Mouse (Mus musculus) adrenal gland, postnatal 36 days (tissue): Measurements from ENCODE around the gene Gmpr. TPM values are rescaled to one million over a fixed set of nuclear protein-coding genes. Genes with fewer than 3 reads are reported as not detected.
"Not testable (repeated sequence)": the region's sequence is repeated elsewhere in the genome, so short reads cannot be mapped to it uniquely, and the experiment has no call there.

ENCODE experiments used
- DNase-seq, 2 experiments: peaks; one replicate each; pipeline ENCODE4 v3.0.0; 2021; ENCODE audit warnings: mixed read lengths in 1 of 2
- long read RNA-seq, 2 experiments: library from polyadenylated mRNA; stranded (forward); transcript quantifications; one replicate each; pipeline ENCODE4 v2.0.0; 2021; ENCODE audit warnings: borderline sequencing depth in 2 of 2
- total RNA-seq, 2 experiments: library from RNA; stranded (reverse); gene quantifications; 2 replicates each; pipeline ENCODE4 v1.2.3; 2021

Gmpr gene
- 10 to 100 TPM; 16.9 to 34.3 TPM for total RNA-seq
- long read RNA-seq, experiment 1, transcript Gmpr-201 (9 exons, 1,580 nt): major isoform, 84 of 148 reads
- long read RNA-seq, experiment 1, partial matches to known transcripts: 18 of 148 reads
- long read RNA-seq, experiment 1, other reads (novel, unspliced or antisense): 46 of 148 reads
- long read RNA-seq, experiment 2, transcript Gmpr-201 (9 exons, 1,580 nt): major isoform, 25 of 33 reads
- long read RNA-seq, experiment 2, partial matches to known transcripts: 7 of 33 reads
- long read RNA-seq, experiment 2, other reads (novel, unspliced or antisense): 1 of 33 reads

- DNase-seq: peak; percentile 80 to 91
Measured at GRCm38 (mm10) chr13:45507274-45508229, at the start of gene Gmpr. Gene Gmpr (plus strand): TSS chr13:45507444.

GRCm38 (mm10) chr13:45457459-45457858 lies 49.8 kb upstream of the Gmpr start:
- DNase-seq: no peak

- no peak for DNase-seq
Measured at GRCm38 (mm10) chr13:45460177-45460576, 47.1 kb upstream of the Gmpr start.

- DNase-seq: no peak
Measured at GRCm38 (mm10) chr13:45461370-45461958, 45.8 kb upstream of the Gmpr start.

GRCm38 (mm10) chr13:45465616-45466015 lies 41.6 kb upstream of the Gmpr start:
- DNase-seq: peak; percentile 53 to 55

- no peak for DNase-seq
Measured at GRCm38 (mm10) chr13:45466031-45466519, 41.2 kb upstream of the Gmpr start.

GRCm38 (mm10) chr13:45468751-45469150 lies 38.5 kb upstream of the Gmpr start:
- DNase-seq: no peak

- DNase-seq: peak in 1 of 2 experiments; percentile 31
Measured at GRCm38 (mm10) chr13:45469481-45470301, 37.6 kb upstream of the Gmpr start.

- DNase-seq: no peak
Measured at GRCm38 (mm10) chr13:45473311-45473710, 33.9 kb upstream of the Gmpr start.

- no peak for DNase-seq
Measured at GRCm38 (mm10) chr13:45475297-45475696, 31.9 kb upstream of the Gmpr start.

- peak; percentile 68 to 77 for DNase-seq
Measured at GRCm38 (mm10) chr13:45477183-45477582, 30.1 kb upstream of the Gmpr start.

- DNase-seq: no peak
Measured at GRCm38 (mm10) chr13:45479951-45480350, 27.3 kb upstream of the Gmpr start.

- no peak for DNase-seq
Measured at GRCm38 (mm10) chr13:45483215-45483614, 24.0 kb upstream of the Gmpr start.

GRCm38 (mm10) chr13:45483949-45484348 lies 23.3 kb upstream of the Gmpr start:
- DNase-seq: not testable (repeated sequence)

GRCm38 (mm10) chr13:45485602-45486001 lies 21.6 kb upstream of the Gmpr start:
- peak in 1 of 2 experiments; percentile 33 for DNase-seq

GRCm38 (mm10) chr13:45486598-45486997 lies 20.6 kb upstream of the Gmpr start:
- peak; percentile 91 to 93 for DNase-seq

GRCm38 (mm10) chr13:45491991-45492732 lies 15.1 kb upstream of the Gmpr start:
- no peak for DNase-seq

- DNase-seq: no peak
Measured at GRCm38 (mm10) chr13:45493846-45494245, 13.4 kb upstream of the Gmpr start.

- DNase-seq: no peak
Measured at GRCm38 (mm10) chr13:45498623-45499022, 8.6 kb upstream of the Gmpr start.

- DNase-seq: no peak
Measured at GRCm38 (mm10) chr13:45499391-45499790, 7.9 kb upstream of the Gmpr start.

- DNase-seq: no peak
Measured at GRCm38 (mm10) chr13:45499906-45500305, 7.3 kb upstream of the Gmpr start.
